Comparison of ENCODE assay signal across 18 mouse cellular contexts in genomic region chr7:29970686-29971085, GRCm38 (mm10).
"Had no signal": no experiment of that assay in that cellular context is flagged by ENCODE, and none has a peak within 500 bp of the region (broad histone marks: within the 10 kb centered on the region; RNA-seq: fewer than 3 reads in every experiment).

No protein-coding gene starts in this region.

- H3K9me3 ChIP-seq: midbrain, embryonic 13.5 days; neural tube, embryonic 12.5 days; stomach, embryonic 15.5 days had no signal

- H3K4me1 ChIP-seq: lung, embryonic 15.5 days; megakaryocyte, embryonic 14.5 days; midbrain, embryonic 13.5 days; midbrain, embryonic 15.5 days; neural tube, embryonic 12.5 days; stomach, embryonic 15.5 days had no signal

- H3K4me2 ChIP-seq: lung, embryonic 15.5 days; midbrain, embryonic 11.5 days; midbrain, embryonic 13.5 days; midbrain, embryonic 15.5 days; neural tube, embryonic 12.5 days; stomach, embryonic 15.5 days had no signal

- H3K36me3 ChIP-seq: lung, embryonic 15.5 days; midbrain, embryonic 13.5 days; midbrain, embryonic 15.5 days; neural tube, embryonic 12.5 days; stomach, embryonic 15.5 days had no signal

- H3K27ac ChIP-seq: lung, embryonic 15.5 days; macrophage; midbrain, embryonic 13.5 days; midbrain, embryonic 15.5 days; neural tube, embryonic 12.5 days; stomach, embryonic 15.5 days; stomach, postnatal 0 days had no signal

- H3K4me3 ChIP-seq: lung, embryonic 15.5 days; megakaryocyte, embryonic 14.5 days; midbrain, embryonic 13.5 days; midbrain, embryonic 15.5 days; neural tube, embryonic 12.5 days; stomach, embryonic 15.5 days had no signal

- H3K27me3 ChIP-seq: lung, embryonic 15.5 days; megakaryocyte, embryonic 14.5 days; midbrain, embryonic 13.5 days; midbrain, embryonic 15.5 days; neural tube, embryonic 12.5 days; stomach, embryonic 15.5 days had no signal

- H3K9ac ChIP-seq: liver, postnatal 0 days; lung, embryonic 15.5 days; midbrain, embryonic 13.5 days; midbrain, embryonic 15.5 days; neural tube, embryonic 12.5 days; stomach, embryonic 15.5 days had no signal

- ATAC-seq: liver, postnatal 0 days; lung, postnatal 0 days; midbrain, embryonic 13.5 days; midbrain, embryonic 15.5 days had no signal

- DNase-seq: liver, postnatal 0 days; lung, adult 2 months; lung, postnatal 14 days; lung, postnatal 36 days; right cerebral cortex, postnatal 14 days; thymus, adult 2 months; thymus, postnatal 25 days; thymus, postnatal 4 days had no signal
